Mouse (Mus musculus): ENCODE measurements around the gene Slc43a2.

Gene Slc43a2

GRCm38 (mm10) chr11:75529771-75530170, 1.7 kb upstream of the Slc43a2 start:
- no peak for DNase-seq (ENCODE audit: low read depth, low spot score)

GRCm38 (mm10) chr11:75530325-75530724, 1.2 kb upstream of the Slc43a2 start:
- DNase-seq (ENCODE audit: low read depth, low spot score), result peak; percentile 89

GRCm38 (mm10) chr11:75530845-75531373, 585 bp upstream of the Slc43a2 start:
- DNase-seq (ENCODE audit: low read depth, low spot score), result peak; percentile 27

- no peak for DNase-seq (ENCODE audit: low read depth, low spot score)
Observed at GRCm38 (mm10) chr11:75532340-75533277, 1.1 kb downstream of the Slc43a2 start.

GRCm38 (mm10) chr11:75533314-75534015, 2.0 kb downstream of the Slc43a2 start:
- no peak for DNase-seq (ENCODE audit: low read depth, low spot score)

- DNase-seq (ENCODE audit: low read depth, low spot score), result no peak
Observed at GRCm38 (mm10) chr11:75534286-75535033, 3.0 kb downstream of the Slc43a2 start.

- no peak for DNase-seq (ENCODE audit: low read depth, low spot score)
Observed at GRCm38 (mm10) chr11:75535106-75535795, 3.8 kb downstream of the Slc43a2 start.

- no peak for DNase-seq (ENCODE audit: low read depth, low spot score)
Observed at GRCm38 (mm10) chr11:75536255-75537024, 4.9 kb downstream of the Slc43a2 start.

GRCm38 (mm10) chr11:75537025-75537414, 5.5 kb downstream of the Slc43a2 start:
- DNase-seq (ENCODE audit: low read depth, low spot score), result no peak

- DNase-seq (ENCODE audit: low read depth, low spot score), result peak; percentile 52
Observed at GRCm38 (mm10) chr11:75537491-75538183, 6.1 kb downstream of the Slc43a2 start.

- DNase-seq (ENCODE audit: low read depth, low spot score), result no peak
Observed at GRCm38 (mm10) chr11:75538184-75538969, 6.9 kb downstream of the Slc43a2 start.

- DNase-seq (ENCODE audit: low read depth, low spot score), result no peak
Observed at GRCm38 (mm10) chr11:75538970-75539299, 7.4 kb downstream of the Slc43a2 start.

GRCm38 (mm10) chr11:75540209-75540608, 8.7 kb downstream of the Slc43a2 start:
- no peak for DNase-seq (ENCODE audit: low read depth, low spot score)

- DNase-seq (ENCODE audit: low read depth, low spot score), result no peak
Observed at GRCm38 (mm10) chr11:75540710-75541581, 9.5 kb downstream of the Slc43a2 start.

- DNase-seq (ENCODE audit: low read depth, low spot score), result no peak
Observed at GRCm38 (mm10) chr11:75544713-75545112, 13.2 kb downstream of the Slc43a2 start.

GRCm38 (mm10) chr11:75546057-75546456, 14.6 kb downstream of the Slc43a2 start:
- DNase-seq (ENCODE audit: low read depth, low spot score), result no peak

GRCm38 (mm10) chr11:75549658-75550111, 18.2 kb downstream of the Slc43a2 start:
- no peak for DNase-seq (ENCODE audit: low read depth, low spot score)

Data from mesoderm, embryonic 11.5 days (tissue).